Mouse (Mus musculus) lung, postnatal 10 days (tissue): Measurements from ENCODE around the gene Gm45337.

Source experiments
- DNase-seq: peaks from one replicate; pipeline ENCODE4 v3.0.0; 2021

Gene Gm45337

DNA sequence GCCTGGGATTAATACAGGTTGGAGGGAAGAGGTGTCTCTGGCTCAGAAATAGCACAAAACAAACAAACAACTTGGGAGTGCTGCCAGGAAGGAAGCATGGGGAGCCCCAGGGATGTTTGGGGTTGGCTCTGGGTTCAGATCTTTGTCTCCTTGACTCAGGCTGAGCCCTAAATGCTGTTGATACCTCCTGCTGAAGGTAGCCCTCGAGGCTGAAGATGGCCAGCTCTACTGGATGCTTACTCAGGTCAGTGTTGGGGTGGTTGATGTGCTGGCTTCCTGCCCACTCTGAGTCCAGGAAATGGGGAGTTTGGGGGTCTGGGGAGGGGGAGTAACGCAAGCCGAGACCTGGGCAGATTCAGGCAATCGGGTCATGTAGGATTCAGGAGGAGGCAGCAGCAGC lies 47.7 kb downstream of the Gm45337 start:
- no peak for DNase-seq

DNA sequence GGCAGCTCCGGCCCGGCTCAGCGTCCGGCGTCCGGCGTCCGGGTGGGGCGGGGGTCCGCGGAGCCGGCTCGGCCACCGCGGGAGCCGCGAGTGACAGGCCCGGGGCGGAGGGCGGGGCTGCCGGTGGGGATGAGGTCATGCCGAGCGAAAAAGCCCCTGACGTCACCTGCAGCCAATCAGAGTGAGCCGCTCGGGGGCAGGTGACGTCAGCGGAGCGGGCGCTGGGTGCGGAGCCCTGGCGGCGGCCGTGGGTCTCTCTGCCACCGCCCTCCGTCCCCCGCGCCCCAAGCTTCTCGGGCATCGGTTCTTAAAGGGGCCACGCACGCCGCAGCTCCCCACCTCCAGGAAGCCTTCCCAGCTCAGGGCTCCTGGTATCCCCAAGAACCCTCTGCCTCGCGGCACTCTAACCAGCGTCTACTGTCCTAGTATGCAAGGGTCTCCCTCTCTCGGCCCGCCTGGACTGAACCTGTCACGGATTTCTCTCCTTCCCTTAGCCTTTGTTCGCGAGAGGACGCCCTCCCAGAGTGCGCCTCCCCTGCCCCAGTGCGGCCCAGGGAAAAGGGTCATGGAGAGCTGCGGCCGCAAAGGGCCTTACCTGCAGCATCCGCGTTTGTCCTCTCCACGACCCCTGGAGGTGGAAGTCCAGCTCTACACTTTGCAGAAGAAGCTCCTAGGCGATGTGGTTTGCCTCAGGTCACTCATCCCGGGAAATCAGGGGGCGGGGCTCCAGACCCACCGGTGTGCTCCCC lies 49.0 kb downstream of the Gm45337 start, which contains the start of gene Dusp8:
Gene Dusp8 (minus strand): TSS at position 661 of the 749 bp plus-strand sequence.
- DNase-seq, result peak; percentile 95

DNA sequence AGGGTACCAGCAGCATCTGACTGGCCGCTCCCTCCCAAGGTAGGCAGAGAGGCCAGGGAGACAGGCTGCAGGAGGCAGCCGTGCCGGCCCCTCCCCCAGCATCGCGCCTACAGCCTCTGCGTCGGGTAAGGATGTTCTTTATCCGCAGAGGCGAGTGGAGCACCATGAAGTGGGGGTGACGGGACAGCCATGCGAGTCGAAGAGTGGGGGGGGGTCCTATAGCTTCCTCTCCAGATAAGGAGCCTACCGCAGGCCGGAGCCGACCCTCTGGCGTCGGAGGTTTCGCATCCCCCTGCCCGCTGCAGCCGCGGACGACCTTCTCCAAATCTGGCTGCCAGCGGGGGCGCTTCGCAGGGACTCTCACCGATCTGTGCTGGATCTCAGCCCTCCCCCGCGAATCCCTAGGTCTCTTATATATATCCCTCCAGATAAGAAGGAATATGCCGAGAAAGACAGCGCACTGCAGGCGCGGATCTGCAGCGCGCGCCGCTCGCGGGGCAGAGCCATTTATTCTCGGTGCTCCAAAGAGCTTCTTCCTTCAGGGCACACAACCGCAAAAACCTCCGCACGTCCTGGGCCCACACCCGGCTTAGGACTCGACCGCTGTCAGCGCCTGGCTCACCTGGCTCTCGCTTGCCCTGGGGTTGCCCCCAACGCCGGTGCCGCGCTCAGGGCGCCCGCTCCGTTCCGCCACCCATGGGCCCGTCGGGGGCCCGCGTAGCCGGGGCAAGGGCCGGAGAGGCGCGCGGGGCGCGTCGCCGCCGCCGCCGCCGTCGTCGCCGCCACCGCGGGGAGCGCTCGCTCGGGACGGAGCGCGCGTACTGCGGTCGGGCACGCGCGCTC lies 49.9 kb downstream of the Gm45337 start:
- DNase-seq, result peak; percentile 49

DNA sequence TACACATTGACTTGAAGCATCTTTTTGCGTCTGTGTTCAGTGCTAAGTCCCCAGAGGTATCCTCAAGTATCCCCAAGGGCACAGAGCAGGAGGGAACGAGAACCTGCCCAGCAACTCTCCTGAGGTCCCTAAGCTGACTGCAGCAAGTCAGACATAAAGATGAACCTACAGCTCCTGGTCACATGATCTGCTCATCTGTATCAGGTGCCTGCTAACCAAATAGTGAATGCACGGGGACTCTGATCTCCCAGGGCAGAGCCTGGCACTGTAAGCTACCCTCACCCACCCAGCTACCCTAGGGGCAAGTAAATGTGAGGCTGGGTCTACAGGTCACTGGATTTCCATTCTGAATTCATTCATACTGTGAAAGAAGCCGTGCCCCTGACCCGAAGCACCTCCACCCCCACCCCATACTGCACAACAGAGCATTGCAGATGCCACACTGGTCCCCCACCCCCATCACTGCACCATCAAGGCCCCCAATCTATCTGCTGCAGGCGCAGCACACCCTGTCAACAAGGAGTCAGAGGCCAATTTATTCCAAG lies 50.6 kb downstream of the Gm45337 start:
- DNase-seq, result no peak
